Mouse (Mus musculus) heart, postnatal 36 days (tissue): ENCODE measurements around the gene Pdlim7. TPM values are rescaled to one million over a fixed set of nuclear protein-coding genes. Genes with fewer than 3 reads are reported as not detected.

Experiments used
- DNase-seq, 2 experiments: peaks; one replicate each; pipeline ENCODE4 v3.0.0; 2021 to 2022
- intact Hi-C: fragments of 180-260 bp; cut with DNase I; formaldehyde crosslinking; loops from one replicate; pipeline ENCODE4 v1.15.1; 2025
- total RNA-seq, 2 experiments: library from RNA; stranded (reverse); gene quantifications; 2 replicates each; pipeline ENCODE4 v1.2.3; 2021

Gene Pdlim7
- total RNA-seq, 2 experiments from 2014 or later = 49.3 to 49.9 TPM

DNA sequence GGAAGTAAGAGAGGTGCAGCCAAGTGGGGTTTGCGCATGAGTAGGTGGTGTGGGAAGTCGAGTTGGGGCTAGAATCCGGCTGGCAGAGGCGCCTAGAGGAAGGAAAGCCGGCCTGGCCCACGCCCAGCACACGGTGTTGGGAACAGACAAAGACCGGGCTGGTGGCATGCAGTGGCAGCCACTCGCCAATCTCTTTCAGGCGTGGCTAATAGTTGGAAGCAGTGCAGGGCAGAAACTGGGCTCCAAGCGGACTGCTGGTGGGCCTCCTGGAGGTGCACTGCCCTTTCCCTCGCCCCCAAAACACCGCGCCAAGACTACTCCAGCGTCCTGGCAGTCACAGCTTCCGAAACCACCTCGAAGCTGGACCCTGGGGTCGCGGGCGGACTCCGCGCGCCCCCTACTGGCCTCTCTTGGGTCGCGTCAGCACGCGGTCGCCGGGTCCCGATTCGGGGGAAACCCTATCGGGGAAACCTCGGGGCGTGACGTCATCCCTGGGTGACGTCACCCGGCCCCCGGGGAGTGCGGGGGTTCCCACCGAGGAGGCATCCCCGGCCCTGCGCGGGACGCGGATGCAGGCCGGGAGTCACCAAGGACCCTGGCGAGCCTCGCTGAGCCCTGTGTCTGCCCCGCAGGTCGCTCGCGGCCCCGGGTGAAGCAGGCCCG lies 42.2 kb downstream of the Pdlim7 start:
- DNase-seq = peak; percentile 88 to 91
- intact Hi-C loops = loop anchor here (1.0 kb wide), 2 partner anchors 53 to 66 kb away; no protein-coding TSS in a partner anchor

DNA sequence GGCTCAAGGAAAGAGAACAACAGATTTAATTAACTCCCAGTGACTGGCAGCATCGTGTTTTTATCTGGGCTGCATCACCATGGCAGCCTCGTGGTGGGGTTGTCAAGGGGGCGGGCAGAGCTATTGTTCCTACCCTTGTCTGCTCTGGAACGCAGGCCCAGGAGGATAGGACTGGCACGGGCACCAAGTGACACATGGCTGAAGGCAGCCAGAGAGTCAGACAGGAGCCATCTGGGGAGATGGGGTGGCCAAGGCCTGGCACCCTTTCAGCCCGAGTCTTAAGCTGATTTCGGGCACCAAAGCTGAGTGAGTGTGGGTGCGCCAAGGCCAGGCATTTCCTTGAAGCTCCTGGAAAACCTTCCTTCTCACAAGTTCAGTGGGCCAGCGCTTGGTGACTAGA lies 43.1 kb downstream of the Pdlim7 start:
- intact Hi-C loops = no loop called here
- DNase-seq = no peak

DNA sequence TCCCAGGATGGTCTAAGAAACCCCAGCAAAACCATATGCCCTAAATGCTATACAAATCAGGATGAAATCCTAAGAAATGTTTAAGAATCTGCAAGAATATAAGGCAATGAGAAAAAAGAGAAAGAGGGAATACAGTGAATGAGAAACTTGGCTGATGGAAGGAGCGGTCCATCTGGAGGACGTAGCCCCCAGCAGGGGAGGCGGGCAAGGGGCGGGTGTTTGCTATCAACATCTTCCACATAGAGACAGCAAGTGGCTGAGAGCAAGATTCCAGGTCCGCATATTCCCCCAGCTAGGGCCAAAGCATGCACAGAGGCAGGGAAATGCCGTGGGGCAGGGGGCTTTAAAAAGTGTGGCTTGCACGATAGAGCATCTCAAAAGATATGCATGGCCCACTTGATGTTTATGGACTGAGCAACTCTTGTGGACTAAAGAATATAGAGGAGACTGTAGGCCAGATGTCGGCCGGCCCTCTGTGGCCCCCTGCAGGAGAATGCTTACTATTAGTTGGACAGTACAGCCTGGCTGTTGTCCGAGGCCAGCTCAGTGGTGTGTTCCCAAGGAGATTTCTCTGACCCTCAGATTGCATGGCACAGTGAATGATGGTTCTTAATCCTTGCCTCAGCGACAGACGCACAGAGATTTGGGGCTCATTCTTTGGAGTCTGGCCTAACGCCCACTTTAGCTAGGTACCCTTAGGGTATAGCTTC lies 44.5 kb downstream of the Pdlim7 start:
- DNase-seq = no peak
- intact Hi-C loops = no loop called here

DNA sequence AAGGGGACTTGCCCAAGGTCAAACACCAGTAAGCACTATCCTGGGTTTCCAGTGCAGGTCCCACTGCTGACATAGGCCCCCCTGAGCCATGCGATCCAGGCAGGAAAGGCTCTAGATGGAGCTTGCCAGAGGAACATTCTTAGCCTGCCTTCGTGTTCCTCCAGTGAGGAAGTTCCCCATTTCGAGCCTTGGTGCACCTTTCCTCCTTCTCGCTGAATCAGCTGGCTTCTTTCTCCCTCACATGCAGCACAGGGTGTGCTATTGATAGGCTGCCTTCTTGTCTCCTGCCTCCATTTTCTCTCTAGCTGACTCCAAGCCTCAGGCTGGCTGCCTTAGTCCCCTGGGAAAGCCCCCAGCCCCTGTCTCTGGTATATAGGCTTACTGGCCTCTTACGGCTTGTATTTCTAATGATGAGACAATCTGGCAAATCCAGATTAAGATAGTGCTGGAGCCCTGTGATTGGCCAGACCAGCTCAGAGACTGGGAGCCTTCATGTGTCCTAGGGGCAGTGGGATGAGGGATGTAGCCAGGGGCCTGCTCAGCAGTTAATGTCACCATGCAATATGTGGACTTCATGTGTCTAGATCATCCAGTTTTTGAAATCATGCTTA lies 47.5 kb downstream of the Pdlim7 start:
- intact Hi-C loops = no loop called here

DNA sequence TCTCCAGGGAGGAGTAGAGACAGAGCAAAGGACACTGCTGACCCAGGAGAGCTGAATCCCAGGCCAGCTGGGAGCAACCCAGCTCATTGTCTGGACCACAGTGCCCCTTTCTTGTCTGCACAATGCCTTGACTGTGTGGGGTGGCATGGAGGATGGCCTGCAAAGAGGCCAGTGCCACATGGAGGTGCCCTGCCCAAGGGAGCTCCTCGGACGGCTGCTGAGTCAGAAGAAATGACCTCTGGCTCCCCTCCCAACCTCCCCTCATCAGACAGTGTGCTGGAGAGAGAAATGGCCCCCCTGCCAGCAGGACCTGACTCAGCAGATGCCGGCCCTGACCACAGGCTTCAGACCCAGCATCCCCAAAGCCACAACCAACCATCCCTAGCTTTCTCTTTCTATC lies 48.3 kb downstream of the Pdlim7 start:
- intact Hi-C loops = no loop called here
- no peak for DNase-seq

More for the DNA sequence above, 47.5 kb downstream of the Pdlim7 start:
- no peak for DNase-seq

DNA sequence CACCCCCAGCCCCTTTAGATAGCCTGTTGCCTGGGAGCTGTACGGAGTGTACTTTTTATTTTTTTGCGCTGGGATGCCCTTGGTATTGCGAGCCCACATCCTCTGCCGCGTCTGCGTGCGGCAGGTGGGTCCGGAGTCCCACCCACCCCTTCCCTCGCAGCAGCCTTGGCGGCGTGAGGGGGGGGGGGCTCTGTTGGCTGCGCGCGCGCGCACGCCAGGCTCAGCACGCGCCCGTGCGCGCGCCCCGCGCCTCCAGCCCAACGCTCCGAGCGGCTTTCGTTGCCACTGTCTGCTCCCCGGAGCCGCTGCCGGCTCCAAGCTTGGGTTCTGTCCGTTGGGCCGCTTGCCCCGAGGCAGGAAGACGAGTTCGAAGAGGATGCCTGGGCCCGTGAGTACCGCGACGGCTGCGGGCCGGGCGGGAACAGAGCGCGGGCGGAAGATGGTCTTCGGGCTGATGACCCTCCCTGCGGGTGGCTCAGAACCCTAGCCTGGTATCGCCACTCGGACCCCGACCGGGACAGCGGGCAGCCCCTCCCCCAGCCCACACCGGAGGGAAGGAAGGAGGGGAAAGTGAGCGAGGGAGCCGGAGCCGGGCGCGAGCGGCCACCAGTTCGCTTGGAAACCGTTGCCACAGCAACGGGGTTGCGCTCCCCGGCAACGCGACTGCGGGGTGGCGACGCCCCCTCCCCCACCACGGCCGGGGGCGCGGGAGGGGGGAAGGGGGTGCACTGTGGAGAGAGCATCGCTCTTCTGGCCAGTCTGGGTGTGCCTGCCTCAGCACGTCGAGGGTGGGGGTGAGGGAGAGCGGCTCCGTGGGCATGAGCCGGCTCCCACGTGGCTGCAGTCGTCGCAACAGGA lies 49.2 kb downstream of the Pdlim7 start, which contains the start of gene Prr7:
Gene Prr7, plus strand, starts transcription at position 241 of the 858 bp plus-strand sequence.
- intact Hi-C loops = no loop called here
- DNase-seq = peak in 1 of 2 experiments; percentile 56

DNA sequence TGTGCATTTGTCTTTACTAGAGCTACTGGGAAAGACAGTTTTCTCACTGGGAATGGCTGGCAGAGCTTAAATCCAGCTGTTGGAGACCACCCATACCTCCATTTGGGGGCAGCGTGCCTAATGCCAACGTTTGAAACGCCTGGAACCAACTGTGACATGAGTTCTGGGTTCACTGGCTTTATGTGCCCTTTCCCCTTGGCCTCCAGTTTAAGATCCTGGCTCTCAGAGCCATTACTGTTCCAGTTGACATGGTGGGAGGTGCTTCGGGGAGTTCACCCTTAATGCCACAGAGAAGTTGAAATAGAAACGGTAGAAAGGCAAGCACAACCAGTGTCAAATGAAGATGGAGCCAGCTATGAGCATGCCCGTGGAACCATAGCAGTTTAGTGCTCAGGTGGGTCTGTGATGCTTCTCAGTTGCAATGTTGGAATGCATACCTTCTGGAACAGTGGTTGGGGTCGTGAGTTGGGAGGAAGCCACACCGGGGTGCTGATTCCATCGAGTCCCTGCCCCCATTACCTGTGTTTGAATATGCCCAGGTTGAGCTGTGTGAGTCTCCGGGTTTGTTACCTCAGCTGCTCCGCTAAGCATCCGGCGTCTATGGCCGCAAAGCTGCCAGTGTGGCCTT lies 50.0 kb downstream of the Pdlim7 start:
- no peak for DNase-seq

DNA sequence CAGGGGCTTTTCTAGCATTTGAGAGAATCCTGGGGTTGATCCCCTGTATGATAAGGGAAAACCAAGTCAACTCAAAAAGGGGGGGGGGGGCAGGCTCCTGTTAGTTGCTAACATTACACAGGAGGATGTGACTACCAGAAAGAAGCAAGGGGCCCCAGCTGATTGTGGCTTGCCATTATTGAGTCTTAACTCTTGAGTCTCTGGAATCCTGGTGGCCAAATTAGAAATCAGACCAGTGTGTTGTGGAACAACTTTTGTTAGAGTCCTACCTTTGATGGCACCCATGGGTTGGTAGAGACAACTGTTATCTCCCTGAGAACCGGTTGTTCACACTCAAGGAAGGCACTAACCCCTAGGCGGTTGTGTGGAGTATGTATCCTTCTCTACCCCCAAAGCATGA lies 50.5 kb downstream of the Pdlim7 start:
- intact Hi-C loops = no loop called here
- DNase-seq = no peak

More for the DNA sequence above, 50.0 kb downstream of the Pdlim7 start:
- intact Hi-C loops = no loop called here

DNA sequence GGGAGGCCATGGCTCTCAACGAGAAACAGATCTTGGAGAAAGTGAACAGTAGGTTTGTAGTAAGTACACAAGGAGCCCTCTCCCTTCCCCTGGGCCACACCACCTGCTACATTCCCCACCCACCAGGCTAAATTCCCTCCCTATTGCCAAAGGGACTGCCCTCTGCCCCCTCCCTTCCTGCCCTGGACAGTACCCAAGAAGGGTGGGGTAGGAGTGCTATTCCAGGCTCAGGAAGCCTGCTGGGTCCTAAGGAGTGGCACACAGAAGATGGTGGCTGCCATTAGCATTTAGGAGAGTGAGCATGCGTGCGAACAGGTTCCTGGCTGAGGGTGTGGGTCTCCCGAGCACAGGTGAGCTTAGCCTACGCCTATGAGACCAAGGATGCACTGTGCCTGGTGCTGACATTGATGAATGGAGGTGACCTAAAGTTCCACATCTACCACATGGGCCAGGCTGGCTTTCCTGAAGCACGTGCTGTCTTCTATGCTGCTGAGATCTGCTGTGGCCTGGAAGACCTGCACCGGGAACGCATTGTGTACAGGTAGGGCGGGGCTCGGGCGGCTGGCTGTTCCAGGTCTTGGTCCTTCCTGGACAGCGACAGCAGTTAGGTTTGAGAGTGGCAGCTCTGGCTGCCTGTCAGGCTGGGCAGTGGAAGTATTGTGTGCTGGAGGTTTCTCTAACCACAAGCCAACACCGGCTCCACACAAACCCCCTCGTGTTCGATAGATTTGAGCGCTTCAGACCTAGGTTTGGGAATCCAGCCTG lies 61.5 kb downstream of the Pdlim7 start:
- intact Hi-C loops = no loop called here
- DNase-seq = peak; percentile 57 to 59

DNA sequence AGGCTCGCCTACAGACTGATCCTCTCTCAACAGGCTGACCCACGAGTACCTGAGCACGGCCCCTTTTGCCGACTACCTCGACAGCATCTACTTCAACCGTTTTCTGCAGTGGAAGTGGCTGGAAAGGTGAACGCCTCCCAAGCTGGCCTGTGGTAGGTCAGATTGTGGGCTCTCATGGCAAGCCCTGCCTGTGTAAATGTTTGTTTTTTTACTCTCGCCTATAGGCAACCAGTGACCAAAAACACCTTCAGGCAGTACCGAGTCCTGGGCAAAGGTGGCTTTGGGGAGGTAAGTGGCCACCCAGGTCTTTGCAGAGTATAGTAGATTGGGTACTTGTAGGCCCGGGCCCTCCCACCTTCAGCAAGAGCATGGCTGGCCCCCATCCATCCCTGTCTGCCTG lies 62.2 kb downstream of the Pdlim7 start:
- intact Hi-C loops = no loop called here

DNA sequence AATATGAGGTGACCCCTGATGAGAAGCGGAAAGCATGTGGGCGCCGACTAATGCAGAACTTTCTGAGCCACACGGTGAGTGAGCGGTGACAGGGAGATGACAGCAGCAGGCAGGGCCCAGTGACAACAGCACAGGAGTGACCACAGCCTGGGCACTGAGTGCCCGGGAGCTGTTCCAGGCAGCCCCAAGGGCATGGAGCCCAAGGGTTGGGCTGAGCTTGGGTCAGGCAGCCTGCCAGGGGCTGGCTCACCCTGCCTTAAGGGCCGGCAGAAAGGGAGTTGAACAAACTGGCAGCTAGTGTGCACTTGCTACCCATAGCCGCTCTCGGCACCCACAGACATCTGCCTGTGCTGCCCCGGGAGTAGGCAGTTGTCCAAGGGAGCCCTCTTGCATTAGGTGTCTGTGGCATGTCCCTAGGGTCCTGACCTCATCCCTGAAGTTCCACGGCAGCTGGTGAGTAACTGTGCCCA lies 62.9 kb downstream of the Pdlim7 start:
- intact Hi-C loops = no loop called here
- peak; percentile 76 to 79 for DNase-seq

More for the DNA sequence above, 62.2 kb downstream of the Pdlim7 start:
- DNase-seq = no peak

DNA sequence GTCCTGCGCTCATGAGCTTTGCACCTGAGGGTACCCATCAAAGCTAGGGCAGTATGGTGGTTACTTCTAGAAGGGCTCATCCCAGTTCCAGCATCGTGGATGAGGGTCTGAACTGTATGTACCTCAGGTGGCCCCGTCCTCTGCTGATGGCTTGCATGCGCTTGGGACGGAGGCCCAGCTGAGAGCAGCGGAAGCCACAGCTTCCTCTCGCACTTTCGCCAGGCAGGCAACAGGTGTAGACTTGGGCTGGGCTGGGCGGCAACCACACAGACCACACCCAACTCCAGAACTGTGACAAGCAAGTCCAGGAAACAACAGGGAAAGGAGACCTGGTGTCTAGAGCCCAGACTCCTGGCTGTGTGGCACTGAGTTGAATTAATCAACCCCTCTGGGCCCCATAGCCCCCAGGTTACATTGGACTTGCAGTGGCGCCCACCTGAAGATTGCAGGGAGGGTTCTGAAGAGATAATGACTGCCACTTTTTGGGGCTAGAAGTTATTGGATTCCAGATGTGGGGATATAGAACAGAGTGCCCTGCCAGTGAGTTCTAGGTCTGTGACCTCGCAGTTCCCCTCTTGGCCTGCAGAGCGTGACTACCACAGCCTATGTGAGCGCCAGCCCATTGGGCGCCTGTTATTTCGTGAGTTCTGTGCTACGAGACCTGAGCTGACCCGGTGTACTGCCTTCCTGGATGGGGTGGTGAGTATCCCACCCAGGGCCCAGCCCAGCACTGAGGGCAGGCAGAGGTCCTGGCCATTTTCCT lies 63.6 kb downstream of the Pdlim7 start:
- intact Hi-C loops = loop anchor here (2.0 kb wide), 1 partner anchor 65 kb away; no protein-coding TSS in a partner anchor
- no peak for DNase-seq

DNA sequence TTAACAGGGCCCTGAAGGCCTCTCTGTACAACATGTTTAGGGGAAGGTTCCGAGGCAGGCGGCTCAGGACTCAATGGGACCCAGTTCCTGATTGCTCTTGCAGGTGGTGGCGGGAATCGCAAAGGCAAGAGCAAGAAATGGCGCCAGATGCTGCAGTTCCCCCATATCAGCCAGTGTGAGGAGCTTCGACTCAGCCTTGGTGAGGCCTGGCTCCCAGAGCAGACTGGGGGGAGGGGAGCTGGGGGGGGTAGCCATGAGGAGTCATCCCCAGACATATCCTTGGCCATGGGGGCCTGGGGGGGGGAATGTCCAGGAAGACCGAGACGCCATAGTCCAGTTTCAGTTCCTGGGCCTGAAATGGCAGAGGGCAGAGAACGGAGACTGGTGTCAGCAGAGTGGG lies 64.3 kb downstream of the Pdlim7 start:
- no peak for DNase-seq
- intact Hi-C loops = loop anchor here (2.0 kb wide), 1 partner anchor 66 kb away; no protein-coding TSS in a partner anchor

DNA sequence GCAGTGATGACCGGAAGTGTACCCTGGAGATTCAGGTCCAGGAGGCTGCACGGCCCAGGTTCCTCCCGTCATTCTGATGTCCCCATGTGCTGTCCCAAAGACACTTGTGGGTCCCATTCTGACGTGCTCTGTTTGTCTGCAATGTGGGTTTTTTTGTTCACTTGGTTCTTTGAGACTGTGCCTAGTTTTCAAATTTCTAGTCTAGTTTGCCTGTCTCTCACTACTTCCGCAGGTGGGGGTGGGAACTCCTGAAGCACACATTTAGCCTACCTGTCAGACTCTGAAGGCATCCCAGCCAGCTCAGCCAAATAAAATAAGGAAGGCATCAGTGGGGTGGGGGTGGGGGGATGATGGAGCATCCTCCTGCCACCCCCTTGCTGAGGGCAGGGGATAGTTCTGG lies 65.3 kb downstream of the Pdlim7 start:
- intact Hi-C loops = loop anchor here (2.0 kb wide), 1 partner anchor 67 kb away; no protein-coding TSS in a partner anchor
- DNase-seq = no peak

DNA sequence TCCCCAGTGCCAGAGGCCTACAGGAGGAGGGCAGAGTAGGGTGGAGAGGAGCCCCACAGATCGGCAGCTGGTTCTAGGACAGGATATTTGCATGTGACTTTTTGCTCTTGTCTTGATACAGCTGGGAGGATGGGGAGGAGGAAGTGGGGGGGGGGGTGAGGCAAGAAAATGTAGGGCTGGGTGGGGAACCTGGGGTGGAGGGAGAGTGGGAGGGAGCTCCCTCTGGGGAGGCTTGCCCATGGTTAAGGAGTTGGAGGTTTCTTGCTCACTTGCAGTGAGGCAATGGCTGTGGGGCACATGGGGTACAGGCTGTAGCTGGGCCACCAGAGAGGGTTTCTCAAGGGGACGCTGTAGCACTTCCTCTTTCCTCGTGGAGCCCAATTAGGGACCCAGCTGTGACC lies 65.9 kb downstream of the Pdlim7 start:
- no peak for DNase-seq
- intact Hi-C loops = no loop called here

DNA sequence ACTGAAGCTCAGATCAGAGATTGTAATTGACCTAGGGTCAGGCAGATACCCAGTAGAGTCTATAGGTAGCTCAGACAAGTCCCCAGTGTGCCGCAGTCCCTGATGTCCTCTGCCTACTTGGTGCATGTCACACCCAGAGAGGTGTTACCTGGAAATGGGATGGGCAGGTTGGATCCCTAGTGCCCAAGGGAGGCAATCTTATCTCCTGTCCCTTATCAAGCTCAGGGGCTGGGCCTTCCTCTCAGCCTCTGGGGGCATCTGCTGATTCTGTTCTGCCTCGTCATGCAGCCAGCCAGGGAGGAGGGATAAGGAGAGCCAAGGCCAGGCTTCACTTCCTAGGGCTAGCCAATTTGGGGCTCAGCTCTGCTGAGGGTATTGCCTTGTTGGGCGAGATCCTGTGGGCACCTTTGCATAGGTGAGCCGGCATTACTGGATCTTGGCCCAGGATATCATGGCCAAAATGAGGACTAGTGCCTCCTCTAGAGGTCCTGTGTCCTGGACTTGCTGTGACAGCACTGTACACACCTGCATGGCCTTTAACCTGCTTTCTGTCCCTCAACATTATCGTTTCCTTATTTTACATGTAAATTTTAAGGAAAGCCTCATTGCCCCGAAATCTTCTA lies 66.9 kb downstream of the Pdlim7 start:
- intact Hi-C loops = no loop called here
- DNase-seq = no peak
